28 mouse cellular contexts compared by ENCODE assay signal in genomic region chr5:137831506-137831905, GRCm38 (mm10). TPM values are rescaled to one million over a fixed set of nuclear protein-coding genes. Genes with fewer than 3 reads are reported as not detected.
DNase-seq lines count a peak whose midpoint lies in the region; ATAC-seq and TF ChIP-seq lines count a peak whose summit lies in the region.
"Had no signal": no experiment of that assay in that cellular context is flagged by ENCODE, and none has a peak within 500 bp of the region (broad histone marks: within the 10 kb centered on the region; RNA-seq: fewer than 3 reads in every experiment).

No protein-coding gene starts in this region.

- no peaks in the 10 kb centered on the region for H3K27me3 ChIP-seq in hindbrain, embryonic 13.5 days
- H3K27me3 ChIP-seq: forebrain, embryonic 15.5 days; heart, embryonic 12.5 days; hindbrain, embryonic 12.5 days; limb, embryonic 15.5 days; neural tube, embryonic 13.5 days had no signal

- H3K4me1 ChIP-seq in hindbrain, embryonic 13.5 days (replicated peaks) = no peaks in the 10 kb centered on the region
- H3K4me1 ChIP-seq: forebrain, embryonic 15.5 days; heart, embryonic 12.5 days; hindbrain, embryonic 12.5 days; limb, embryonic 15.5 days; neural tube, embryonic 13.5 days had no signal

- H3K4me3 ChIP-seq in layer of hippocampus, adult 2 months = no peak overlapping the region
- no peak overlapping the region for H3K4me3 ChIP-seq in hindbrain, embryonic 13.5 days
- H3K4me3 ChIP-seq: forebrain, embryonic 15.5 days; heart, embryonic 12.5 days; hindbrain, embryonic 12.5 days; left cerebral cortex, adult 2 months; limb, embryonic 15.5 days; myocyte; neural tube, embryonic 13.5 days had no signal

- H3K27ac ChIP-seq in layer of hippocampus, adult 2 months = peak overlapping the region; percentile 19; the same call in 1 of the 2 replicates
- H3K27ac ChIP-seq in hindbrain, embryonic 13.5 days = no peak overlapping the region
- H3K27ac ChIP-seq: forebrain, embryonic 15.5 days; hindbrain, embryonic 12.5 days; left cerebral cortex, adult 2 months; limb, embryonic 15.5 days; neural tube, embryonic 13.5 days had no signal

- no peak for DNase-seq in layer of hippocampus, adult 2 months (ENCODE audit: low spot score in 2 of 2)
- no peak for DNase-seq in layer of hippocampus, postnatal 10 days (ENCODE audit: low spot score in 2 of 2)
- peak; percentile 20 for DNase-seq in 3T3-L1 (ENCODE audit: low read depth, low spot score)
- peak; percentile 28 for DNase-seq in NIH3T3 (ENCODE audit: low read depth)
- DNase-seq in cerebellum, postnatal 4 days (ENCODE audit: low spot score in 2 of 2) = no peak
- DNase-seq: adrenal gland, postnatal 14 days; cerebellum, adult 9-10 months; gastrocnemius, postnatal 10 days; heart, adult 18-20 months; heart, postnatal 10 days; kidney, adult 8-10 months; kidney, postnatal 25 days; left cerebral cortex, postnatal 4 days; lung, adult 18-20 months; lung, postnatal 14 days; right cerebral cortex, postnatal 4 days had no signal

- peak; percentile 18; the same call in 1 of the 2 replicates for ATAC-seq in megakaryocyte progenitor cell, adult 5-6 weeks (replicated peaks; ENCODE audit: poor library complexity)
- ATAC-seq in hindbrain, embryonic 13.5 days (ENCODE audit: low FRiP score) = no peak
- ATAC-seq: forebrain, embryonic 15.5 days; inflammation-experienced regulatory T-cells, adult 6 months; midbrain, embryonic 16.5 days had no signal

- 84% methylated on average over 6 of the region's 6 CpGs for WGBS in hindbrain, embryonic 13.5 days

- no peak overlapping the region for H3K9ac ChIP-seq in hindbrain, embryonic 13.5 days
- H3K9ac ChIP-seq: forebrain, embryonic 15.5 days; heart, embryonic 12.5 days; hindbrain, embryonic 12.5 days; limb, embryonic 15.5 days; neural tube, embryonic 13.5 days had no signal

- H3K9me3 ChIP-seq in hindbrain, embryonic 13.5 days = no peaks in the 10 kb centered on the region
- H3K9me3 ChIP-seq: forebrain, embryonic 15.5 days; heart, embryonic 12.5 days; hindbrain, embryonic 12.5 days; limb, embryonic 15.5 days; neural tube, embryonic 13.5 days had no signal

- H3K4me2 ChIP-seq in hindbrain, embryonic 13.5 days = no peak overlapping the region
- H3K4me2 ChIP-seq: forebrain, embryonic 15.5 days; heart, embryonic 12.5 days; hindbrain, embryonic 12.5 days; limb, embryonic 15.5 days; neural tube, embryonic 13.5 days had no signal

- H3K36me3 ChIP-seq in hindbrain, embryonic 13.5 days = no peaks in the 10 kb centered on the region
- H3K36me3 ChIP-seq: forebrain, embryonic 15.5 days; heart, embryonic 12.5 days; hindbrain, embryonic 12.5 days; limb, embryonic 15.5 days; neural tube, embryonic 13.5 days had no signal

- TF ChIP-seq CTCF in layer of hippocampus, adult 2 months (conservative IDR thresholded peaks at IDR 0.05) = no peak

RNA-seq across cellular contexts. Expression of gene Pilra, which starts 4.6 kb away (rescaled TPM):
- 1 to 10 TPM in 1 of 2 experiments, under 1 TPM in 1; 0.54 to 1.1 TPM for total RNA-seq in layer of hippocampus, adult 2 months (2021)
- total RNA-seq in layer of hippocampus, postnatal 10 days (2021) = 1 to 10 TPM in 1 of 2 experiments, under 1 TPM in 1; 0.45 to 1.2 TPM
- 6.8 and 10.5 TPM in 2 replicates for total RNA-seq in megakaryocyte progenitor cell, adult 5-6 weeks (2015)
- total RNA-seq in megakaryocyte progenitor cell, adult 5-6 weeks (2017) = 6.7 and 6.9 TPM in 2 replicates
- polyA plus RNA-seq in hindbrain, embryonic 13.5 days (2015; fragmentation: Nextera tagmentation; extraction: Ambion mirVana) = 0.25 and 0.44 TPM in 2 replicates

RNA-seq across cellular contexts. Expression of gene Pilrb1, which starts 26.4 kb away (rescaled TPM):
- not detected for total RNA-seq in layer of hippocampus, adult 2 months (2021)
- total RNA-seq in layer of hippocampus, postnatal 10 days (2021) = not detected
- total RNA-seq in megakaryocyte progenitor cell, adult 5-6 weeks (2015) = 15.7 and 16.8 TPM in 2 replicates
- 11.6 and 19.9 TPM in 2 replicates for total RNA-seq in megakaryocyte progenitor cell, adult 5-6 weeks (2017)
- polyA plus RNA-seq in hindbrain, embryonic 13.5 days (2015; fragmentation: Nextera tagmentation; extraction: Ambion mirVana) = not detected in 2 replicates
- total RNA-seq: left cerebral cortex, adult 2 months; left cerebral cortex, postnatal 4 days had no signal
- polyA plus RNA-seq: C2C12; forebrain, embryonic 15.5 days; hindbrain, embryonic 12.5 days; midbrain, embryonic 16.5 days; myocyte; neural tube, embryonic 13.5 days had no signal

RNA-seq across cellular contexts. Expression of gene Pilrb2, which starts 40.1 kb away (rescaled TPM):
- not detected for total RNA-seq in layer of hippocampus, adult 2 months (2021)
- total RNA-seq in layer of hippocampus, postnatal 10 days (2021) = not detected
- 20.2 and 43.2 TPM in 2 replicates for total RNA-seq in megakaryocyte progenitor cell, adult 5-6 weeks (2015)
- total RNA-seq in megakaryocyte progenitor cell, adult 5-6 weeks (2017) = 9.6 and 14.9 TPM in 2 replicates
- not detected in 2 replicates for polyA plus RNA-seq in hindbrain, embryonic 13.5 days (2015; fragmentation: Nextera tagmentation; extraction: Ambion mirVana)
- total RNA-seq: left cerebral cortex, adult 2 months; left cerebral cortex, postnatal 4 days had no signal
- polyA plus RNA-seq: C2C12; forebrain, embryonic 15.5 days; hindbrain, embryonic 12.5 days; inflammation-experienced regulatory T-cells, adult 6 months; midbrain, embryonic 16.5 days; myocyte had no signal

RNA-seq across cellular contexts. Expression of gene Zcwpw1, which starts 43.9 kb away (rescaled TPM):
- total RNA-seq in layer of hippocampus, adult 2 months (2021) = 1 to 10 TPM; 5.7 to 8.1 TPM
- 1 to 10 TPM; 4.8 to 6.3 TPM for total RNA-seq in layer of hippocampus, postnatal 10 days (2021)
- 6.2 and 9.1 TPM in 2 replicates for total RNA-seq in megakaryocyte progenitor cell, adult 5-6 weeks (2015)
- total RNA-seq in megakaryocyte progenitor cell, adult 5-6 weeks (2017) = 10.5 and 11.8 TPM in 2 replicates
- polyA plus RNA-seq in hindbrain, embryonic 13.5 days (2015; fragmentation: Nextera tagmentation; extraction: Ambion mirVana) = 10.6 and 12.3 TPM in 2 replicates

RNA-seq across cellular contexts. Expression of gene Mepce, which starts 44.1 kb away (rescaled TPM):
- 10 to 100 TPM; 43.6 to 49.2 TPM for total RNA-seq in layer of hippocampus, adult 2 months (2021)
- total RNA-seq in layer of hippocampus, postnatal 10 days (2021) = 10 to 100 TPM; 33.0 to 33.7 TPM
- total RNA-seq in megakaryocyte progenitor cell, adult 5-6 weeks (2015) = 34.6 and 37.4 TPM in 2 replicates
- 13.8 and 16.7 TPM in 2 replicates for total RNA-seq in megakaryocyte progenitor cell, adult 5-6 weeks (2017)
- 10.7 and 11.1 TPM in 2 replicates for polyA plus RNA-seq in hindbrain, embryonic 13.5 days (2015; fragmentation: Nextera tagmentation; extraction: Ambion mirVana)

Comparison
In these comparisons a context has a peak if more than half of its experiments do, and no peak if none do; other contexts are left out.
1. DNase-seq: peak in 3T3-L1 (single experiment) and NIH3T3 (single experiment); none in layer of hippocampus, adult 2 months (0 of 2), layer of hippocampus, postnatal 10 days (0 of 2) and cerebellum, postnatal 4 days (0 of 2).
2. RNA of gene Pilrb1, which starts 26.4 kb away (total RNA-seq): 11.6 to 19.9 TPM in megakaryocyte progenitor cell, adult 5-6 weeks; not detected in layer of hippocampus, adult 2 months and not detected in layer of hippocampus, postnatal 10 days; every median in the first group is over 4 times any median in the second.
3. RNA of gene Pilrb2, which starts 40.1 kb away (total RNA-seq): 9.6 to 43.2 TPM in megakaryocyte progenitor cell, adult 5-6 weeks; not detected in layer of hippocampus, adult 2 months and not detected in layer of hippocampus, postnatal 10 days; every median in the first group is over 4 times any median in the second.